Mouse (Mus musculus): ENCODE results near the gene Gm38119. TPM values are rescaled to one million over a fixed set of nuclear protein-coding genes. Genes with fewer than 3 reads are reported as not detected.

Gm38119 gene
- polyA plus RNA-seq (2015; fragmentation: Nextera tagmentation; extraction: Ambion mirVana), result not detected in 2 replicates

DNA sequence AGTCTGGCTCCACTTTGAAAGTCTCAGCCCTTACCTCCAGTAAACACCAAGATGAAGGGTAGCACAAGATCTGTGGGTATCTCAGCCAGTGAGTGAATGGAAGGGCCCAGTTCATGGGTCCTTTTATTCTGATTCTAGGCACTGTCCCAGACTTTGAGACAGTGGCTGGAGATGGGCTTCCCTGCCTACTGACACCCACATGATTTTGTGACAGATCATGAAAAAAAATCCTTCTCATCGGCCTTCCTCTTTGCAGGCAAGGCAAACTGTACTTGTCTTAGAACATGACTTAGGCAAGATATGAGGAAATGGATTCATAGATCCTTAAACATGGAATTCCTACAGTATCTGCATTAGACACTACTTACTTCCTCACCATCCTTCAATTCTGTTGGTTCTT, at the start of gene Gm38119:
Gene Gm38119, minus strand, starts transcription at position 101 of the 400 bp plus-strand sequence.
- Histone ChIP-seq H3K36me3 (ENCODE audit: control insufficient read depth, insufficient read depth) (no peaks in the 10 kb centered on the region), H3K4me2 (ENCODE audit: low read depth, low read length) (no peak within 1 kb of the TSS), H3K27me3 (ENCODE audit: control insufficient read depth, insufficient read depth, low read length) (no peaks in the 10 kb centered on the region), H3K4me1 (ENCODE audit: control insufficient read depth, insufficient read depth, low read length) (no peaks in the 10 kb centered on the region), H3K27ac (ENCODE audit: low read length) (no peak within 1 kb of the TSS), H3K4me3 (ENCODE audit: low read length) (no peak within 1 kb of the TSS), H3K9ac (ENCODE audit: low read length) (no peak within 1 kb of the TSS), H3K9me3 (replicated peaks; ENCODE audit: control insufficient read depth, low read length) (no peaks in the 10 kb centered on the region)
- ATAC-seq (replicated peaks; ENCODE audit: extremely low read depth, insufficient read depth, low FRiP score), result no peak
- 63% methylated on average over 1 of the region's 1 CpGs for WGBS

GRCm38 (mm10) chr3:92778799-92779198, 39.9 kb upstream of the Gm38119 start, which contains the start of gene Lce1i:
TSS of gene Lce1i (minus strand) at chr3:92778899.
- H3K4me3 ChIP-seq (ENCODE audit: low read length), result no peak within 1 kb of the TSS
- 59% methylated on average over 1 of the region's 1 CpGs for WGBS
- H3K27me3 ChIP-seq (ENCODE audit: control insufficient read depth, insufficient read depth, low read length), result no peaks in the 10 kb centered on the region
- H3K27ac ChIP-seq (ENCODE audit: low read length), result no peak within 1 kb of the TSS
- H3K9ac ChIP-seq (ENCODE audit: low read length), result no peak within 1 kb of the TSS
- H3K9me3 ChIP-seq (replicated peaks; ENCODE audit: control insufficient read depth, low read length), result no peaks in the 10 kb centered on the region
- no peak for ATAC-seq (replicated peaks; ENCODE audit: extremely low read depth, insufficient read depth, low FRiP score)
- H3K36me3 ChIP-seq (ENCODE audit: control insufficient read depth, insufficient read depth), result no peaks in the 10 kb centered on the region
- no peak within 1 kb of the TSS for H3K4me2 ChIP-seq (ENCODE audit: low read depth, low read length)
- H3K4me1 ChIP-seq (ENCODE audit: control insufficient read depth, insufficient read depth, low read length), result no peaks in the 10 kb centered on the region

DNA sequence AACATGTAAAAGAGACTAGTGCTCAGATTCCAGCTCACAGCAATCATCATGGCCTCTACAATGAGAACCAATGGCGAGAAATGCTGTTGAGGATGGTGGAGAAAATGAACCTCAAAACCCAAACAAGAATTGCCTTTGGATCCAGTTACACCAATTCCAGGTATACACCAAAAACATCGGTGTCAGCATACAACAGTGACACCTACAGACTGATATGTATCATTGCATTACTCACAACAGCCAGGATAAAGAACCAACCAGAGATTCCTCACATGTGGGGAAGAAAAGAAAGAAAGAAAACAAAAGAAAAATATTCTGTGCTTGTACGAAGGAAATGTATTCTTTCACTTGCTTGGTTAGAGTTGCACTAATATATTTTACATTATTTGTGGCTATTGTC, 32.7 kb upstream of the Gm38119 start:
- WGBS, result 18% methylated on average over 3 of the region's 3 CpGs
- no peaks in the 10 kb centered on the region for H3K36me3 ChIP-seq (ENCODE audit: control insufficient read depth, insufficient read depth)
- ATAC-seq (replicated peaks; ENCODE audit: extremely low read depth, insufficient read depth, low FRiP score), result no peak
- no peak overlapping the region for H3K4me3 ChIP-seq (ENCODE audit: low read length)
- no peak overlapping the region for H3K9ac ChIP-seq (ENCODE audit: low read length)
- no peaks in the 10 kb centered on the region for H3K4me1 ChIP-seq (ENCODE audit: control insufficient read depth, insufficient read depth, low read length)
- no peak overlapping the region for H3K4me2 ChIP-seq (ENCODE audit: low read depth, low read length)
- H3K9me3 ChIP-seq (replicated peaks; ENCODE audit: control insufficient read depth, low read length), result no peaks in the 10 kb centered on the region
- no peak overlapping the region for H3K27ac ChIP-seq (ENCODE audit: low read length)
- no peaks in the 10 kb centered on the region; the same call in 1 of the 2 replicates for H3K27me3 ChIP-seq (ENCODE audit: control insufficient read depth, insufficient read depth, low read length)

GRCm38 (mm10) chr3:92764965-92765364, 26.1 kb upstream of the Gm38119 start, which contains the start of gene Lce1h:
TSS of gene Lce1h (minus strand) at chr3:92765065.
- H3K9ac ChIP-seq (ENCODE audit: low read length), result no peak within 1 kb of the TSS
- no peaks in the 10 kb centered on the region for H3K4me1 ChIP-seq (ENCODE audit: control insufficient read depth, insufficient read depth, low read length)
- H3K4me2 ChIP-seq (ENCODE audit: low read depth, low read length), result no peak within 1 kb of the TSS
- WGBS, result 90% methylated on average over 1 of the region's 1 CpGs
- H3K9me3 ChIP-seq (replicated peaks; ENCODE audit: control insufficient read depth, low read length), result no peaks in the 10 kb centered on the region
- no peaks in the 10 kb centered on the region for H3K36me3 ChIP-seq (ENCODE audit: control insufficient read depth, insufficient read depth)
- no peaks in the 10 kb centered on the region for H3K27me3 ChIP-seq (ENCODE audit: control insufficient read depth, insufficient read depth, low read length)
- no peak for ATAC-seq (replicated peaks; ENCODE audit: extremely low read depth, insufficient read depth, low FRiP score)
- no peak within 1 kb of the TSS for H3K4me3 ChIP-seq (ENCODE audit: low read length)
- no peak within 1 kb of the TSS for H3K27ac ChIP-seq (ENCODE audit: low read length)

- no peaks in the 10 kb centered on the region for H3K4me1 ChIP-seq (ENCODE audit: control insufficient read depth, insufficient read depth, low read length)
- no peak overlapping the region for H3K9ac ChIP-seq (ENCODE audit: low read length)
- no peaks in the 10 kb centered on the region for H3K9me3 ChIP-seq (replicated peaks; ENCODE audit: control insufficient read depth, low read length)
- 34% methylated on average over 3 of the region's 3 CpGs for WGBS
- H3K27me3 ChIP-seq (ENCODE audit: control insufficient read depth, insufficient read depth, low read length), result no peaks in the 10 kb centered on the region
- no peak for ATAC-seq (replicated peaks; ENCODE audit: extremely low read depth, insufficient read depth, low FRiP score)
- no peak overlapping the region for H3K27ac ChIP-seq (ENCODE audit: low read length)
- H3K4me2 ChIP-seq (ENCODE audit: low read depth, low read length), result no peak overlapping the region
- H3K36me3 ChIP-seq (ENCODE audit: control insufficient read depth, insufficient read depth), result no peaks in the 10 kb centered on the region
- no peak overlapping the region for H3K4me3 ChIP-seq (ENCODE audit: low read length)
Observed at GRCm38 (mm10) chr3:92753197-92753596, 14.3 kb upstream of the Gm38119 start.

GRCm38 (mm10) chr3:92752238-92752637, 13.3 kb upstream of the Gm38119 start, which contains the start of gene Lce1g:
TSS of gene Lce1g (minus strand) at chr3:92752338.
- no peaks in the 10 kb centered on the region for H3K36me3 ChIP-seq (ENCODE audit: control insufficient read depth, insufficient read depth)
- H3K4me3 ChIP-seq (ENCODE audit: low read length), result no peak within 1 kb of the TSS
- H3K4me2 ChIP-seq (ENCODE audit: low read depth, low read length), result no peak within 1 kb of the TSS
- ATAC-seq (replicated peaks; ENCODE audit: extremely low read depth, insufficient read depth, low FRiP score), result no peak
- no peaks in the 10 kb centered on the region for H3K27me3 ChIP-seq (ENCODE audit: control insufficient read depth, insufficient read depth, low read length)
- no peak within 1 kb of the TSS for H3K9ac ChIP-seq (ENCODE audit: low read length)
- no peak within 1 kb of the TSS for H3K27ac ChIP-seq (ENCODE audit: low read length)
- no peaks in the 10 kb centered on the region for H3K4me1 ChIP-seq (ENCODE audit: control insufficient read depth, insufficient read depth, low read length)
- H3K9me3 ChIP-seq (replicated peaks; ENCODE audit: control insufficient read depth, low read length), result no peaks in the 10 kb centered on the region
- 71% methylated on average over 1 of the region's 1 CpGs for whole genome bisulfite sequencing

- Histone ChIP-seq H3K4me3 (ENCODE audit: low read length) (no peak overlapping the region), H3K36me3 (ENCODE audit: control insufficient read depth, insufficient read depth) (no peaks in the 10 kb centered on the region), H3K4me1 (ENCODE audit: control insufficient read depth, insufficient read depth, low read length) (no peaks in the 10 kb centered on the region), H3K27me3 (ENCODE audit: control insufficient read depth, insufficient read depth, low read length) (no peaks in the 10 kb centered on the region), H3K27ac (ENCODE audit: low read length) (no peak overlapping the region), H3K9ac (ENCODE audit: low read length) (no peak overlapping the region), H3K4me2 (ENCODE audit: low read depth, low read length) (no peak overlapping the region), H3K9me3 (replicated peaks; ENCODE audit: control insufficient read depth, low read length) (no peaks in the 10 kb centered on the region)
- no peak for ATAC-seq (replicated peaks; ENCODE audit: extremely low read depth, insufficient read depth, low FRiP score)
- WGBS, result 72% methylated on average over 5 of the region's 5 CpGs
Observed at GRCm38 (mm10) chr3:92722631-92723030, 16.3 kb downstream of the Gm38119 start.

- Histone ChIP-seq H3K9me3 (replicated peaks; ENCODE audit: control insufficient read depth, low read length) (no peaks in the 10 kb centered on the region), H3K4me3 (ENCODE audit: low read length) (no peak within 1 kb of the TSS), H3K27me3 (ENCODE audit: control insufficient read depth, insufficient read depth, low read length) (no peaks in the 10 kb centered on the region), H3K4me1 (ENCODE audit: control insufficient read depth, insufficient read depth, low read length) (no peaks in the 10 kb centered on the region), H3K36me3 (ENCODE audit: control insufficient read depth, insufficient read depth) (no peaks in the 10 kb centered on the region), H3K9ac (ENCODE audit: low read length) (no peak within 1 kb of the TSS), H3K4me2 (ENCODE audit: low read depth, low read length) (no peak within 1 kb of the TSS), H3K27ac (ENCODE audit: low read length) (no peak within 1 kb of the TSS)
- ATAC-seq (replicated peaks; ENCODE audit: extremely low read depth, insufficient read depth, low FRiP score), result no peak
- 58% methylated on average over 3 of the region's 3 CpGs for WGBS
Observed at GRCm38 (mm10) chr3:92720250-92720649, 18.6 kb downstream of the Gm38119 start, which contains the start of gene Lce1f. TSS of gene Lce1f (minus strand) at chr3:92720350.

- H3K9me3 ChIP-seq (replicated peaks; ENCODE audit: control insufficient read depth, low read length), result no peaks in the 10 kb centered on the region
- no peaks in the 10 kb centered on the region for H3K27me3 ChIP-seq (ENCODE audit: control insufficient read depth, insufficient read depth, low read length)
- H3K4me3 ChIP-seq (ENCODE audit: low read length), result no peak overlapping the region
- H3K4me2 ChIP-seq (ENCODE audit: low read depth, low read length), result no peak overlapping the region
- no peak overlapping the region for H3K27ac ChIP-seq (ENCODE audit: low read length)
- H3K4me1 ChIP-seq (ENCODE audit: control insufficient read depth, insufficient read depth, low read length), result no peaks in the 10 kb centered on the region
- no peaks in the 10 kb centered on the region for H3K36me3 ChIP-seq (ENCODE audit: control insufficient read depth, insufficient read depth)
- ATAC-seq (replicated peaks; ENCODE audit: extremely low read depth, insufficient read depth, low FRiP score), result no peak
- no peak overlapping the region for H3K9ac ChIP-seq (ENCODE audit: low read length)
Observed at GRCm38 (mm10) chr3:92715122-92715521, 23.8 kb downstream of the Gm38119 start.
